Mouse (Mus musculus) lung, embryonic 16.5 days (tissue): ENCODE data around the gene Scn3a. TPM values are rescaled to one million over a fixed set of nuclear protein-coding genes. Genes with fewer than 3 reads are reported as not detected.

ENCODE experiments used
- ATAC-seq: fragments of 200-750 bp; cut with Nextera tagmentation; 2 replicates; pipeline ENCODE4 v1.8.0; 2017; ENCODE audit warnings: low read depth, mild to moderate bottlenecking, moderate library complexity
- H3K27ac ChIP-seq: fragments of 300-500 bp; sonication (generic); 2 replicates; pipeline ENCODE4 v1.5.1; 2014; ENCODE audit warnings: mild to moderate bottlenecking, control low read depth, low read length
- H3K27me3 ChIP-seq: fragments of 300-500 bp; sonication (generic); 2 replicates; pipeline ENCODE4 v1.6.1; 2014; ENCODE audit warnings: low read depth, low read length, mixed read lengths; ENCODE audit not compliant: control insufficient read depth, insufficient read depth
- H3K36me3 ChIP-seq: fragments of 300-500 bp; sonication (generic); 2 replicates; pipeline ENCODE4 v1.6.1; 2014; ENCODE audit warnings: low read length; ENCODE audit not compliant: control insufficient read depth, insufficient read depth
- H3K4me1 ChIP-seq: fragments of 300-500 bp; sonication (generic); replicated peaks from 2 replicates; pipeline ENCODE4 v1.6.1; 2014; ENCODE audit warnings: low read length, mixed read lengths; ENCODE audit not compliant: control insufficient read depth, insufficient read depth
- H3K4me2 ChIP-seq: fragments of 300-500 bp; sonication (generic); 2 replicates; pipeline ENCODE4 v1.6.1; 2014; ENCODE audit warnings: low read depth, low read length, control low read depth
- H3K4me3 ChIP-seq: fragments of 300-500 bp; sonication (generic); 2 replicates; pipeline ENCODE4 v1.5.1; 2014; ENCODE audit warnings: mild to moderate bottlenecking, low read length, control low read depth
- H3K9ac ChIP-seq: fragments of 300-500 bp; sonication (generic); 2 replicates; pipeline ENCODE4 v1.6.1; 2014; ENCODE audit warnings: low read length, control low read depth
- H3K9me3 ChIP-seq: fragments of 300-500 bp; sonication (generic); 2 replicates; pipeline ENCODE4 v1.6.1; 2016; ENCODE audit warnings: low read length; ENCODE audit not compliant: control insufficient read depth
- whole genome bisulfite sequencing: fragments of 180-500 bp; shearing (Covaris S2); extraction: QIAGEN DNeasy Blood & Tissue Kit; methylation state at CpG from one replicate; pipeline ENCODE4 v1.1.7; 2014; 5-methylcytosine and 5-hydroxymethylcytosine counted together
- polyA plus RNA-seq: library from polyadenylated mRNA; unstranded; fragments of >200 nt; fragmentation: Nextera tagmentation; extraction: Ambion mirVana; gene quantifications from 2 replicates; pipeline ENCODE4 v1.2.1, GENCODE M21; 2015

Scn3a gene
- polyA plus RNA-seq, 1 experiment from 2014 or later: 2.5 TPM

- Histone ChIP-seq H3K36me3 (no peaks in the 10 kb centered on the region), H3K4me2 (no peak overlapping the region), H3K4me3 (no peak overlapping the region), H3K9me3 (no peaks in the 10 kb centered on the region), H3K27ac (no peak overlapping the region), H3K27me3 (no peaks in the 10 kb centered on the region), H3K4me1 (no peaks in the 10 kb centered on the region), H3K9ac (no peak overlapping the region)
- no peak for ATAC-seq
- 57% methylated on average over 11 of the region's 11 CpGs for WGBS
These were observed 145.9 kb downstream of the Scn3a start for GRCm38 (mm10) chr2:65421259-65422255.

- Histone ChIP-seq H3K4me2 (no peak overlapping the region), H3K9me3 (no peaks in the 10 kb centered on the region), H3K4me3 (no peak overlapping the region), H3K27ac (no peak overlapping the region), H3K36me3 (no peaks in the 10 kb centered on the region), H3K4me1 (peaks cover 8% of the 10 kb centered on the region), H3K9ac (no peak overlapping the region), H3K27me3 (no peaks in the 10 kb centered on the region)
- WGBS: 44% methylated on average over 1 of the region's 1 CpGs
- no peak for ATAC-seq
These were observed 148.8 kb downstream of the Scn3a start for GRCm38 (mm10) chr2:65418608-65419007.

- Histone ChIP-seq H3K4me1 (peaks cover 8% of the 10 kb centered on the region), H3K4me2 (no peak overlapping the region), H3K4me3 (no peak overlapping the region), H3K27ac (no peak overlapping the region), H3K36me3 (no peaks in the 10 kb centered on the region), H3K9me3 (no peaks in the 10 kb centered on the region), H3K27me3 (no peaks in the 10 kb centered on the region), H3K9ac (no peak overlapping the region)
- WGBS: 86% methylated on average over 1 of the region's 1 CpGs
- ATAC-seq: no peak
These were observed 150.9 kb downstream of the Scn3a start for GRCm38 (mm10) chr2:65416535-65416934.

DNA sequence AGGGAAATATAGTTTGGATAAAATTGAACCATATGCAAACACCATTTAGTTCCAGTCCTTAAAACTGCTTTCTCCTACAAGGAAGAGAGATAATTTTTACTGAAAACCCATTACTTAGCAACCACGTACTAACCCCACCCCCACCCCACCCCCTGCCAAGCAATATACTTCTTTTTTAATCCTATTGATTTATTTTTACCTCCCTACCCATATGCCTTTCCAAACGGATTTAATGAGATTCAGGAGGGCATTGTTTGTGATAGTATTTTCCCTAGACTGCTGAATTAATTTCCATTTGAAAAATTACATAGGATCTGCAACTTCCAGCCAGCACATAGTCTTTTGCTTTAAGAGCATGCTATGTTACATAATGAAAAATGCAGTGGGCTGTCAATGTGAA lies 152.1 kb downstream of the Scn3a start:
- H3K9ac ChIP-seq: no peak overlapping the region
- ATAC-seq: no peak
- no peak overlapping the region for H3K4me2 ChIP-seq
- no peak overlapping the region for H3K4me3 ChIP-seq
- 7% methylated on average over 2 of the region's 2 CpGs for WGBS
- no peaks in the 10 kb centered on the region for H3K36me3 ChIP-seq
- H3K27ac ChIP-seq: no peak overlapping the region
- H3K27me3 ChIP-seq: no peaks in the 10 kb centered on the region
- no peaks in the 10 kb centered on the region for H3K9me3 ChIP-seq
- H3K4me1 ChIP-seq: peaks cover 8% of the 10 kb centered on the region

- no peak overlapping the region for H3K27ac ChIP-seq
These were observed 152.6 kb downstream of the Scn3a start for GRCm38 (mm10) chr2:65414806-65415281.

DNA sequence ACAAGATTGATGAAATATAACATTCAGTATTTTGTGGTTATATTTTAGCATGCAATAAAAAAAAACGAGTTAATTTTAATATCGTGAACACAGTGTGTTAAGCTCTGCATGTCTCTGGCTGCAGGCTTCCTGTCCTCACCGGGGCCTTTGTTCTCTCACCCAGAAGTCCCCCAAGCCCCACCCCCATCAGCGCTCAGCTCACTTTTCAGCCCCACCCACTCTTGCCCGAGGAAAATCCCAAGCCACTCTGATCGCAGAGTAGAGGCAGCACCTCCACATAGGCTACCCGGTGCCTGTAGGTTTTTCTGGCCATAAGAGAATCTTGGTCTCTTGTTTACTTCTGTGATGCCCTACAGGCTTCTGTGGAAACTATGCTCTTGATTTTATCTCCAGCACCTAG lies 153.2 kb downstream of the Scn3a start:
- no peaks in the 10 kb centered on the region for H3K9me3 ChIP-seq
- H3K9ac ChIP-seq: peak overlapping the region; percentile 55
- peak; percentile 95 for ATAC-seq
- peak overlapping the region; percentile 48 for H3K4me3 ChIP-seq
- no peaks in the 10 kb centered on the region for H3K27me3 ChIP-seq
- H3K4me2 ChIP-seq: peak overlapping the region; percentile 73
- 0% methylated on average over 7 of the region's 7 CpGs for WGBS
- no peaks in the 10 kb centered on the region for H3K36me3 ChIP-seq
- peak overlapping the region; percentile 56 for H3K27ac ChIP-seq
- H3K4me1 ChIP-seq: peaks cover 8% of the 10 kb centered on the region

More at GRCm38 (mm10) chr2:65414806-65415281, 152.6 kb downstream of the Scn3a start:
- Histone ChIP-seq H3K27me3 (no peaks in the 10 kb centered on the region), H3K9me3 (no peaks in the 10 kb centered on the region), H3K36me3 (no peaks in the 10 kb centered on the region), H3K4me3 (peak overlapping the region; percentile 10; the same call in 1 of the 2 replicates), H3K4me1 (peaks cover 8% of the 10 kb centered on the region), H3K4me2 (peak overlapping the region; percentile 73), H3K9ac (no peak overlapping the region)
- WGBS: 3% methylated on average over 6 of the region's 6 CpGs
- ATAC-seq: peak; percentile 49

DNA sequence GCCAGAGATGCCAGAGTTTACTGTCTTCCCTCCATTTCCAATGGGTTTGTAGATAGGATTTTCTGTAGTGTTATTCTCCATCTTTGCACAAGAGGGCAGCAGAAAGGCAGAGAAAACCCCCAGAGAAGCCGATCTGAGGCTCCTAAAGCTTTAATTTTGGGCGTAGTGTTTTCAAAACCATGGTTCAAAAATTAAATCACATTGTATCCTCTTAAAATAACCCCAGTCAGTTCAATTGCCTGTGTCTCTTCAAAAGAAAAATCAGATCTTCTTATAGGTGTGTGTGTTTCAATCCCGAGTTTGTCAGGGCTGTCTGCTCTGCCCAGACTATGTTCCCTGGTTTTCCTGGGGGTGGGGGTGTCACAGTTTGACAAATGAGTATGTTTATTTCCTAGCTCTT lies 153.7 kb downstream of the Scn3a start:
- Histone ChIP-seq H3K27ac (peak overlapping the region; percentile 56), H3K4me3 (peak overlapping the region; percentile 48), H3K27me3 (no peaks in the 10 kb centered on the region), H3K4me1 (peaks cover 8% of the 10 kb centered on the region), H3K9me3 (no peaks in the 10 kb centered on the region), H3K4me2 (peak overlapping the region; percentile 73), H3K9ac (peak overlapping the region; percentile 47; the same call in 1 of the 2 replicates), H3K36me3 (no peaks in the 10 kb centered on the region)
- 0% methylated on average over 3 of the region's 3 CpGs for WGBS
- peak; percentile 67 for ATAC-seq

Other genes with a start within 250 kb of the Scn3a start
- 0.25 TPM in 1 of 2 replicates, not detected in the other for gene Slc38a11, start 203.6 kb downstream of the Scn3a start, polyA plus RNA-seq
- gene Scn2a, start 53.1 kb upstream of the Scn3a start, polyA plus RNA-seq: 1.4 and 1.9 TPM in 2 replicates